Mouse (Mus musculus) C2C12 (cell line): ENCODE measurements around the gene Adamts17. TPM values are rescaled to one million over a fixed set of nuclear protein-coding genes. Genes with fewer than 3 reads are reported as not detected.

Source experiments
- H3K27me3 ChIP-seq: one replicate; pipeline ENCODE4 v1.6.1; 2011; ENCODE audit not compliant: control insufficient read depth, insufficient read depth, insufficient read length
- H3K36me3 ChIP-seq: one replicate; pipeline ENCODE4 v1.6.1; 2011; ENCODE audit not compliant: control insufficient read depth, insufficient read depth
- H3K4me3 ChIP-seq: one replicate; pipeline ENCODE4 v1.5.1; 2011; ENCODE audit warnings: mild to moderate bottlenecking, control low read depth; ENCODE audit not compliant: poor library complexity, insufficient read depth, severe bottlenecking
- H3K79me2 ChIP-seq: one replicate; pipeline ENCODE4 v1.6.1; 2011; ENCODE audit not compliant: control insufficient read depth, insufficient read depth
- H3K79me3 ChIP-seq: one replicate; pipeline ENCODE4 v1.6.1; 2011; ENCODE audit warnings: low read depth, control low read depth
- H3ac ChIP-seq: one replicate; pipeline ENCODE3; 2011; ENCODE audit warnings: low read depth; ENCODE audit not compliant: control insufficient read depth, insufficient read length
- CEBPB ChIP-seq: IDR thresholded peaks from one replicate; pipeline ENCODE4 v1.6.1; 2011; ENCODE audit warnings: low read depth, mild to moderate bottlenecking, control low read depth, moderate library complexity
- CTCF ChIP-seq: IDR thresholded peaks from one replicate; pipeline ENCODE4 v1.5.1; 2011; ENCODE audit not compliant: control insufficient read depth, insufficient read depth, insufficient read length
- FOSL1 ChIP-seq: IDR thresholded peaks from one replicate; pipeline ENCODE4 v1.8.0; 2011; ENCODE audit warnings: mild to moderate bottlenecking, low read length; ENCODE audit not compliant: poor library complexity, insufficient read depth, severe bottlenecking
- MAX ChIP-seq: IDR thresholded peaks from one replicate; pipeline ENCODE4 v1.6.1; 2011; ENCODE audit warnings: mild to moderate bottlenecking, control low read depth
- MYOD1 ChIP-seq: IDR thresholded peaks from one replicate; pipeline ENCODE4 v1.6.1; 2011; ENCODE audit warnings: low read depth; ENCODE audit not compliant: control insufficient read depth, insufficient read length
- MYOG ChIP-seq: IDR thresholded peaks from one replicate; pipeline ENCODE4 v1.6.1; 2011; ENCODE audit not compliant: control insufficient read depth, insufficient read length; ENCODE audit errors: extremely low read depth
- USF1 ChIP-seq: IDR thresholded peaks from one replicate; pipeline ENCODE4 v1.6.1; 2011; ENCODE audit warnings: low read depth, mild to moderate bottlenecking, control low read depth, moderate library complexity
- polyA plus RNA-seq: library from polyadenylated mRNA; unstranded; fragments of >200 nt; fragmentation: generic; extraction: Trizol; gene quantifications from one replicate; pipeline ENCODE4 v1.2.1, GENCODE M21; 2012; ENCODE audit warnings: missing spikeins

Gene Adamts17
- polyA plus RNA-seq, 1 experiment, result 0.04 TPM

DNA sequence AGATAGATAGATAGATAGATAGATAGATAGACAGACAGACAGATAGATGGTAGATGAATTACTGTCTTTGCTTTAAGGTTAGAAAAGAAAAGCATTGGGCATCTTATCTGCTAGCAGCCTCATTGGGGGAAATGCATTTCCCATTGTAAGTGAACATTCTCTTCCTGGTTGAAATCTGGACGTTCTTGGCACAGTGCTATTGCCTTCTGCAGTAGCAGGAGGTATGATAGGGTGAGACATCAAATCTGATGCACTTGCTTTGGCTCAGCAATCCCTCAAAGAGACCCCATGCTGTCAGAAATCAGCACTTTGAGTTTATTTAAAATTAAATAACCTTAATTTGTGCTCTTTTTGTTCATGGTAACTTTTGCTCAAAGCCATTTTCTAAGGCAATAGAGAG, 164.1 kb downstream of the Adamts17 start:
- no peaks in the 10 kb centered on the region for H3K27me3 ChIP-seq
- TF ChIP-seq MYOD1 (no peak), CTCF (no peak), FOSL1 (no peak), MAX (no peak), CEBPB (no peak), USF1 (no peak), MYOG (no peak)
- H3K4me3 ChIP-seq, result no peak overlapping the region

DNA sequence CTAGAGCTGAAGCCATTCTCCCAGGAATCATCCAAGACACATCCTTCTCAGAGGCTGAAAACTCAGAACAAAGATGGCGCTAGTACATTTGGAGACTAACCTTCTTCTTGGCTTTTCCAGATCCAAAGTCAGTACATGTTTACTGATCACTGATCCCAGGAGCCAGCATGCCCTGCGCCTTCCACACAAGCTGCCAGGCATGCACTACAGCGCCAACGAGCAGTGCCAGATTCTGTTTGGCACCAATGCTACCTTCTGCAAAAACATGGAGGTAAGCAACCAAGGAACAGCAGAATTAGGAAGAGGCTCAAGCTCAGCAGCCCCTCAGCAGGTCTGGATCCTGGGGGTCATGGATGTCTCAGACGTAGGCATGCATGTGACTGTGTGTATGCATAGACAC, 164.7 kb downstream of the Adamts17 start:
- Histone ChIP-seq H3K36me3 (no peaks in the 10 kb centered on the region), H3K79me3 (no peaks in the 10 kb centered on the region), H3K79me2 (no peaks in the 10 kb centered on the region), H3K27me3 (no peaks in the 10 kb centered on the region), H3K4me3 (no peak overlapping the region), H3ac (no peak overlapping the region)
- no peak for TF ChIP-seq USF1
- no peak for TF ChIP-seq MAX
- TF ChIP-seq MYOD1, result no peak
- TF ChIP-seq MYOG, result no peak
- no peak for TF ChIP-seq CEBPB
- TF ChIP-seq FOSL1, result no peak
- no peak for TF ChIP-seq CTCF

More for the DNA sequence above, 164.1 kb downstream of the Adamts17 start:
- Histone ChIP-seq H3K36me3 (no peaks in the 10 kb centered on the region), H3K79me3 (no peaks in the 10 kb centered on the region), H3ac (no peak overlapping the region), H3K79me2 (no peaks in the 10 kb centered on the region)

DNA sequence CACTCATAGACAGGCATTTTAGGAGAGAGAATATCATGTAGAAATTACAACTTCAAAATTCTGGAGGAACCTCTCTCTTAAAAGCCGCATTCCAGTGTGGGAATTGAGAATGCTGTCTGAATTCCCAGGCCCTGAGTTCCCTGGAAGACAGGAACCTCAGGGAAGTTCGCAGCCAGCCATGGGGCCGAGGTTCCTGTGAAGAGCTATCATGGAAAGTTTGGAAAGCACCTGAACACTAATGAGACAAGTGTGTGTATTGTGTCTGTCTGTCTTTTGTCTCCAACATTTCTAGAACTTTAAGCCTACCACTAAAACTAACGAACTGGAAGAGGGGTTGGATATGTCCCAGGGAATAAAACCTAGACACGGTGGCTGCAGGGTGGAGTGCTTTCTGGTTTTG, 170.3 kb downstream of the Adamts17 start:
- TF ChIP-seq CTCF (no peak), MYOG (no peak), MYOD1 (no peak), MAX (no peak), CEBPB (no peak), USF1 (no peak)

DNA sequence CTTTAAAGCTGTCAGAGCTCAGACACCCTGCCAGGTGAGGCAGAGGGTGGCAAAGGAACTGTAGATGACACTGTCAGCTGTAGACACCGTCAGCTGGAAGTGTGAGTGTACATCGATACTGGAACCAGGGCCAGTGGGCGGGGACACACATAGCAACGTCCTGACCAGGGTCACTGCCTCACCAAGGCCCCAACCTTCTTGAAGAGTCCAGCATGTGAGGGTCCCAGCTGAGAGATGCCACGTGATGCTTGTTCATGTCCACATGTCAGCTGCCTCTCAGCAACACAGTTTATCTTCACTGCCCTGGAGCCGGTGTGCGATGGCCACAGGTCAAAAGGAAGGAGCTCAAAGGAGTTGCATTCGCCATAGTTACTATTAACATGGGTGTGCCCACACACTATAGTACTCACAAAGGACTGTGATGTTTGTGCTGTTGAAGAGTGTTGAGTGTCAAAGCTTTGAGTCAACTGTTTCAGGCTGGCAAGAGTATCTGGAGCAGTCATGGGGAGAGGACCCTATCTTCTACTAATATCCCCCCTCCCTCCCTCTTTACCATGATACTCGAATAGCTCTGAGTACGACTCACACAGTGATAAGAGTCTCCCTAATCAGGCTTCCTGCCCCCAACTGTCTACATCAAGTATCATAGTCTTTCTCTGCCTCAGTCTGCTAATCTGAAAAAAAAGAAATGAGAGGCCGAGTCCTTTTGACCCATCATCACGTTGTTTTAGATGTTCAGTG, 172.6 kb downstream of the Adamts17 start:
- Histone ChIP-seq H3K36me3 (no peaks in the 10 kb centered on the region), H3K79me2 (no peaks in the 10 kb centered on the region), H3ac (no peak overlapping the region), H3K27me3 (peaks cover 19% of the 10 kb centered on the region), H3K79me3 (no peaks in the 10 kb centered on the region), H3K4me3 (no peak overlapping the region)
- TF ChIP-seq MYOD1, result no peak
- no peak for TF ChIP-seq CEBPB
- no peak for TF ChIP-seq MAX
- TF ChIP-seq CTCF, result no peak

More for the DNA sequence above, 170.3 kb downstream of the Adamts17 start:
- H3K79me2 ChIP-seq, result no peaks in the 10 kb centered on the region
- H3ac ChIP-seq, result no peak overlapping the region
- peaks cover 17% of the 10 kb centered on the region for H3K27me3 ChIP-seq
- H3K36me3 ChIP-seq, result no peaks in the 10 kb centered on the region
- H3K79me3 ChIP-seq, result no peaks in the 10 kb centered on the region
- H3K4me3 ChIP-seq, result no peak overlapping the region

DNA sequence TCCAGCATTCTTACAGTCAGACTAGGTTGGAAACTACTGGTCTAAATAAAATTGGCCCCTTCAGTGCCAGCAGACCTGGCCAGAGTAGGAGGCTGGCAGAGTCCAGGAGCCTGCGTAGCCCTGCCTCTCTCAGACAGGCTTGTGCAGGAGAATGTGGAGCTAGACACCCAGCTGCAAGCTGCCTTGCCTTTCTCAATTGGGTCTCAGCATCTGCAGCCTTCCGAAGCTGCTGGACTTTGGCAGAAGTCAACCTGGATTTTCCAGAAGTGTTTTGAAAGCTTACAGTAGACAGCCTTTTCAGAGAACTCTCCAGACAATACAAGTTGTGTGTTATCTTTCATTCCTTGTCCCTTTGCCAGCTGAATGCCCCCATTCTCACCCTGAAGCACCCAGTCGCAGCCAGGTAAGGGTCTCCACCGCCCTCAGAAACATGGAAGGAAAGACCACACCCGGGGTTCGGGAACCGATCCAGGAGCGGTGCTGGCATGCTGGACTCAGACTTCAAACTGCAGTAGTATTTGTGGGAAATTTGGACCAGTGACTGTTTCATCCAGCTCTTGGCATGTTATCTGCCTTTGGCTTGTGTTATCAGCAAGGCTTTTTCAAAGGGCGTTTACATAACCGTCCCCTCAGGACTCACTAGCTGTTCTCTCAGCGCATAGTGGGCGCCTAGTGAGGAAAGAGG, 173.8 kb downstream of the Adamts17 start:
- TF ChIP-seq CEBPB (no peak), USF1 (no peak)
- H3K79me2 ChIP-seq, result no peaks in the 10 kb centered on the region
- H3K79me3 ChIP-seq, result no peaks in the 10 kb centered on the region
- H3K4me3 ChIP-seq, result no peak overlapping the region
- no peak overlapping the region for H3ac ChIP-seq
- H3K27me3 ChIP-seq, result peaks cover 19% of the 10 kb centered on the region
- no peaks in the 10 kb centered on the region for H3K36me3 ChIP-seq

DNA sequence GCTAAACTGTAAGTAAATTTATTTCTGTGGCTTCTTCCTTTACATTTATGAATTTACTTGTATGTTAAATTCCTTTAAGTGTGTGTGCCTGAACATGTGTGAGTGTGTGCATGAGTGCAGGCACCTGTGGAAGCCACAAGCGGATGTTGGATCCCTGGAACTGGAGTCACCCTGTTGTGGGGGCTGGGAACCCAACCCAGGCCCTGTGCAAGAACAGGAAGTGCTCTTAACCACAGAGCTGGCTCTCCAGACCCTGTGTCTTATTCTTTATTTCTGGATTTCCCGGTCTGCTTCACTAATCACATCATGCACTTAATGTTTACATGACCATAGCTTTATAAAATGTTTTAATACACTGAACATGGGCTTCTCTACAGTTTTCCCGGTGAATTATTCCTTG, 180.4 kb downstream of the Adamts17 start:
- no peak overlapping the region for H3ac ChIP-seq
- TF ChIP-seq CEBPB (no peak), MYOD1 (no peak), USF1 (no peak), MAX (no peak), MYOG (no peak), FOSL1 (no peak), CTCF (no peak)
- H3K79me3 ChIP-seq, result no peaks in the 10 kb centered on the region
- peaks cover under 1% of the 10 kb centered on the region for H3K27me3 ChIP-seq
- H3K4me3 ChIP-seq, result no peak overlapping the region
- no peaks in the 10 kb centered on the region for H3K79me2 ChIP-seq
- no peaks in the 10 kb centered on the region for H3K36me3 ChIP-seq
